Mouse (Mus musculus): ENCODE measurements around the gene Sass6. TPM values are rescaled to one million over a fixed set of nuclear protein-coding genes. Genes with fewer than 3 reads are reported as not detected.
"Not testable (repeated sequence)": the region's sequence is repeated elsewhere in the genome, so short reads cannot be mapped to it uniquely, and the experiment has no call there.

Gene Sass6
- total RNA-seq, 2 experiments from 2014 or later: 9.6 to 11.4 TPM

GRCm38 (mm10) chr3:116661870-116662414 is 67.2 kb downstream of the Sass6 start:
- DNase-seq (ENCODE audit: low spot score in 2 of 2): no peak

DNA sequence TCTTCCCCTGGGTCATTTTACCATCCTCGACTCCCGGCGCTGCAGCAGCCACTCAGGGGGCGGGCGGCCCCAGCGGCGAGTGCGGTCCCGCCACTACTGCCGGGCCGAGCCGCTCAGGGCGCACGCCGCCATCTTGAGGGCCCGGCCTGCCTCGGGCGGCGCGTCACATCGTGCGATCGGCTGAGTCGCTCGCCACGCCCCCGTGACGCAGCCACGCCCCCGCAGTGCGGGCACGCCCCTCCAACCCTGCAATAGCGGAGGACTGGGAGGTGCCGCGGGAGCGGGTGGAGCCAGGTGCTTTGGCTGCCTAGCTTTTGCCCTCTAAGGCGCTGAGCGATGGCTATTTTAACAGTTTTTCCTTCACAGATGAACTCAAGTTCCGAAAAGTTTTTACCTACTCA is 67.7 kb downstream of the Sass6 start, which contains the start of gene Mfsd14a:
TSS of gene Mfsd14a (minus strand) at position 215 of the 401 bp plus-strand sequence.
- peak; percentile 98 to 99 for DNase-seq (ENCODE audit: low spot score in 2 of 2)

GRCm38 (mm10) chr3:116664281-116664680 is 69.5 kb downstream of the Sass6 start:
- DNase-seq (ENCODE audit: low spot score in 2 of 2): not testable (repeated sequence)

Other genes with a start within 250 kb of the Sass6 start
- gene Cdc14a, start 170.9 kb upstream of the Sass6 start, total RNA-seq (2021): 1 to 10 TPM; 5.2 to 7.6 TPM
- 10 to 100 TPM; 68.1 to 70.0 TPM for gene Rtca, start 86.8 kb upstream of the Sass6 start, total RNA-seq (2021)
- 10 to 100 TPM; 16.7 to 22.2 TPM for gene Dbt, start 81.9 kb upstream of the Sass6 start, total RNA-seq (2021)
- under 1 TPM; 0.25 to 0.27 TPM for gene Lrrc39, start 32.0 kb upstream of the Sass6 start, total RNA-seq (2021)
- 10 to 100 TPM; 14.0 to 17.5 TPM for gene Trmt13, start 19.6 kb downstream of the Sass6 start, total RNA-seq (2021)
- gene Mfsd14a, start 67.7 kb downstream of the Sass6 start, total RNA-seq (2021): 10 to 100 TPM; 54.8 to 57.5 TPM
- gene Gm43191, start 86.3 kb downstream of the Sass6 start, total RNA-seq (2021): not detected
- gene Slc35a3, start 117.8 kb downstream of the Sass6 start, total RNA-seq (2021): 10 to 100 TPM; 15.2 to 16.9 TPM
- 10 to 100 TPM; 28.6 to 31.0 TPM for gene Agl, start 213.2 kb downstream of the Sass6 start, total RNA-seq (2021)

All from layer of hippocampus, postnatal 10 days (tissue).